Mouse (Mus musculus): ENCODE measurements around the gene Arid1a. TPM values are rescaled to one million over a fixed set of nuclear protein-coding genes. Genes with fewer than 3 reads are reported as not detected.
A peak's percentile ranks its signal among the peaks of the same experiment; 100 is the strongest.

The Arid1a gene
- polyA plus RNA-seq, 1 experiment = 43.7 TPM

GRCm38 (mm10) chr4:133709395-133709794, 47.2 kb downstream of the Arid1a start:
- Histone ChIP-seq H3K4me3 (ENCODE audit: insufficient read depth, low read depth, low read length) (no peak overlapping the region), H3K36me3 (ENCODE audit: control insufficient read depth, insufficient read depth, low read length) (no peaks in the 10 kb centered on the region), H3K4me1 (ENCODE audit: control insufficient read depth, insufficient read depth, low read length) (peaks cover 31% of the 10 kb centered on the region), H3K27ac (ENCODE audit: insufficient read depth, low read depth, low read length) (no peak overlapping the region), H3K27me3 (replicated peaks; ENCODE audit: control insufficient read depth, insufficient read depth, low read length) (no peaks in the 10 kb centered on the region)
- peak; percentile 86 for DNase-seq
- 13% methylated on average over 2 of the region's 2 CpGs for WGBS
- TF ChIP-seq CTCF (conservative IDR thresholded peaks at IDR 0.05; ENCODE audit: insufficient read depth, insufficient read length, low read depth, low read length) = no peak
- no peak for TF ChIP-seq POLR2A (IDR thresholded peaks at IDR 0.05; ENCODE audit: low read depth, low read length)

GRCm38 (mm10) chr4:133707464-133707863, 49.1 kb downstream of the Arid1a start:
- DNase-seq = no peak
- no peak overlapping the region for H3K4me3 ChIP-seq (ENCODE audit: insufficient read depth, low read depth, low read length)
- no peaks in the 10 kb centered on the region; the same call in 1 of the 2 replicates for H3K36me3 ChIP-seq (ENCODE audit: control insufficient read depth, insufficient read depth, low read length)
- H3K27me3 ChIP-seq (replicated peaks; ENCODE audit: control insufficient read depth, insufficient read depth, low read length) = no peaks in the 10 kb centered on the region
- TF ChIP-seq POLR2A (IDR thresholded peaks at IDR 0.05; ENCODE audit: low read depth, low read length) (no peak), CTCF (conservative IDR thresholded peaks at IDR 0.05; ENCODE audit: insufficient read depth, insufficient read length, low read depth, low read length) (no peak)
- H3K4me1 ChIP-seq (ENCODE audit: control insufficient read depth, insufficient read depth, low read length) = peaks cover 31% of the 10 kb centered on the region
- 45% methylated on average over 1 of the region's 1 CpGs for WGBS
- H3K27ac ChIP-seq (ENCODE audit: insufficient read depth, low read depth, low read length) = peak overlapping the region; percentile 95

- H3K4me3 ChIP-seq (ENCODE audit: insufficient read depth, low read depth, low read length) = no peak overlapping the region
- DNase-seq = peak; percentile 89
- H3K27me3 ChIP-seq (replicated peaks; ENCODE audit: control insufficient read depth, insufficient read depth, low read length) = no peaks in the 10 kb centered on the region
- 22% methylated on average over 8 of the region's 8 CpGs for WGBS
- peak overlapping the region; percentile 95 for H3K27ac ChIP-seq (ENCODE audit: insufficient read depth, low read depth, low read length)
- peaks cover 29% of the 10 kb centered on the region for H3K4me1 ChIP-seq (ENCODE audit: control insufficient read depth, insufficient read depth, low read length)
- no peaks in the 10 kb centered on the region; the same call in 1 of the 2 replicates for H3K36me3 ChIP-seq (ENCODE audit: control insufficient read depth, insufficient read depth, low read length)
- no peak for TF ChIP-seq CTCF (conservative IDR thresholded peaks at IDR 0.05; ENCODE audit: insufficient read depth, insufficient read length, low read depth, low read length)
- TF ChIP-seq POLR2A (IDR thresholded peaks at IDR 0.05; ENCODE audit: low read depth, low read length) = peak; percentile 22
Measured at GRCm38 (mm10) chr4:133706956-133707355, 49.6 kb downstream of the Arid1a start.

GRCm38 (mm10) chr4:133705062-133705461, 51.5 kb downstream of the Arid1a start:
- H3K27ac ChIP-seq (ENCODE audit: insufficient read depth, low read depth, low read length) = no peak overlapping the region
- DNase-seq = no peak
- H3K4me3 ChIP-seq (ENCODE audit: insufficient read depth, low read depth, low read length) = no peak overlapping the region
- TF ChIP-seq POLR2A (IDR thresholded peaks at IDR 0.05; ENCODE audit: low read depth, low read length) (no peak), CTCF (conservative IDR thresholded peaks at IDR 0.05; ENCODE audit: insufficient read depth, insufficient read length, low read depth, low read length) (no peak)
- peaks cover 32% of the 10 kb centered on the region for H3K4me1 ChIP-seq (ENCODE audit: control insufficient read depth, insufficient read depth, low read length)
- H3K27me3 ChIP-seq (replicated peaks; ENCODE audit: control insufficient read depth, insufficient read depth, low read length) = no peaks in the 10 kb centered on the region
- WGBS = 74% methylated on average over 4 of the region's 4 CpGs
- H3K36me3 ChIP-seq (ENCODE audit: control insufficient read depth, insufficient read depth, low read length) = no peaks in the 10 kb centered on the region; the same call in 1 of the 2 replicates

- no peaks in the 10 kb centered on the region for H3K27me3 ChIP-seq (replicated peaks; ENCODE audit: control insufficient read depth, insufficient read depth, low read length)
- peak; percentile 70 for DNase-seq
- TF ChIP-seq POLR2A (IDR thresholded peaks at IDR 0.05; ENCODE audit: low read depth, low read length) = no peak
- no peak for TF ChIP-seq CTCF (conservative IDR thresholded peaks at IDR 0.05; ENCODE audit: insufficient read depth, insufficient read length, low read depth, low read length)
- peaks cover 12% of the 10 kb centered on the region; the same call in 1 of the 2 replicates for H3K4me1 ChIP-seq (ENCODE audit: control insufficient read depth, insufficient read depth, low read length)
- 32% methylated on average over 11 of the region's 11 CpGs for WGBS
- no peaks in the 10 kb centered on the region; the same call in 1 of the 2 replicates for H3K36me3 ChIP-seq (ENCODE audit: control insufficient read depth, insufficient read depth, low read length)
- H3K4me3 ChIP-seq (ENCODE audit: insufficient read depth, low read depth, low read length) = no peak overlapping the region
- H3K27ac ChIP-seq (ENCODE audit: insufficient read depth, low read depth, low read length) = no peak overlapping the region
Measured at GRCm38 (mm10) chr4:133700905-133701368, 55.6 kb downstream of the Arid1a start.

GRCm38 (mm10) chr4:133695363-133695762, 61.2 kb downstream of the Arid1a start:
- Histone ChIP-seq H3K27me3 (replicated peaks; ENCODE audit: control insufficient read depth, insufficient read depth, low read length) (no peaks in the 10 kb centered on the region), H3K36me3 (ENCODE audit: control insufficient read depth, insufficient read depth, low read length) (peaks cover 6% of the 10 kb centered on the region), H3K27ac (ENCODE audit: insufficient read depth, low read depth, low read length) (no peak overlapping the region), H3K4me1 (ENCODE audit: control insufficient read depth, insufficient read depth, low read length) (no peaks in the 10 kb centered on the region), H3K4me3 (ENCODE audit: insufficient read depth, low read depth, low read length) (no peak overlapping the region)
- TF ChIP-seq POLR2A (IDR thresholded peaks at IDR 0.05; ENCODE audit: low read depth, low read length) (no peak), CTCF (conservative IDR thresholded peaks at IDR 0.05; ENCODE audit: insufficient read depth, insufficient read length, low read depth, low read length) (no peak)
- no peak for DNase-seq
- WGBS = 53% methylated on average over 3 of the region's 3 CpGs

- H3K27me3 ChIP-seq (replicated peaks; ENCODE audit: control insufficient read depth, insufficient read depth, low read length) = no peaks in the 10 kb centered on the region
- peaks cover 8% of the 10 kb centered on the region for H3K36me3 ChIP-seq (ENCODE audit: control insufficient read depth, insufficient read depth, low read length)
- no peaks in the 10 kb centered on the region; the same call in 1 of the 2 replicates for H3K4me1 ChIP-seq (ENCODE audit: control insufficient read depth, insufficient read depth, low read length)
- 16% methylated on average over 5 of the region's 5 CpGs for WGBS
- no peak overlapping the region for H3K4me3 ChIP-seq (ENCODE audit: insufficient read depth, low read depth, low read length)
- DNase-seq = peak; percentile 78
- 0 out of 2 replicates have a peak overlapping the region, but pooled peaks have one; percentile 5 for H3K27ac ChIP-seq (ENCODE audit: insufficient read depth, low read depth, low read length)
- TF ChIP-seq CTCF (conservative IDR thresholded peaks at IDR 0.05; ENCODE audit: insufficient read depth, insufficient read length, low read depth, low read length) (no peak), POLR2A (IDR thresholded peaks at IDR 0.05; ENCODE audit: low read depth, low read length) (no peak)
Measured at GRCm38 (mm10) chr4:133690252-133690651, 66.3 kb downstream of the Arid1a start.
